Mouse (Mus musculus) heart, embryonic 16.5 days (tissue): ENCODE measurements at regions not wholly inside any gene's neighbourhood (a gene's known extent, or its start where the extent isn't known, plus 50 kb on each side); places are given as distances from the start of the nearest gene placed in this dataset.
A peak's percentile ranks its signal among the peaks of the same experiment; 100 is the strongest.

Source experiments
- ATAC-seq: fragments of 200-750 bp; cut with Nextera tagmentation; replicated peaks from 2 replicates; pipeline ENCODE4 v1.8.0; 2017; ENCODE audit warnings: moderate number of reproducible peaks; ENCODE audit not compliant: insufficient read depth, low FRiP score; ENCODE audit errors: extremely low read depth
- H3K27ac ChIP-seq: fragments of 300-500 bp; sonication (generic); 2 replicates; pipeline ENCODE4 v1.5.1; 2014; ENCODE audit warnings: mild to moderate bottlenecking, low read length, control low read depth, moderate library complexity
- H3K27me3 ChIP-seq: fragments of 300-500 bp; sonication (generic); 2 replicates; pipeline ENCODE4 v1.6.1; 2014; ENCODE audit warnings: low read length, mixed read lengths; ENCODE audit not compliant: control insufficient read depth, insufficient read depth
- H3K36me3 ChIP-seq: fragments of 300-500 bp; sonication (generic); 2 replicates; pipeline ENCODE4 v1.6.1; 2014; ENCODE audit not compliant: control insufficient read depth, insufficient read depth
- H3K4me1 ChIP-seq: fragments of 300-500 bp; sonication (generic); 2 replicates; pipeline ENCODE4 v1.6.1; 2014; ENCODE audit warnings: low read length, mixed read lengths; ENCODE audit not compliant: control insufficient read depth, insufficient read depth
- H3K4me2 ChIP-seq: fragments of 300-500 bp; sonication (generic); 2 replicates; pipeline ENCODE4 v1.6.1; 2014; ENCODE audit warnings: low read depth, mild to moderate bottlenecking, control low read depth, low read length
- H3K4me3 ChIP-seq: fragments of 300-500 bp; sonication (generic); 2 replicates; pipeline ENCODE4 v1.5.1; 2014; ENCODE audit warnings: mild to moderate bottlenecking, control low read depth, low read length
- H3K9ac ChIP-seq: fragments of 300-500 bp; sonication (generic); 2 replicates; pipeline ENCODE4 v1.6.1; 2014; ENCODE audit warnings: low read length, control low read depth
- H3K9me3 ChIP-seq: fragments of 300-500 bp; sonication (generic); replicated peaks from 2 replicates; pipeline ENCODE4 v1.6.1; 2016; ENCODE audit warnings: low read length; ENCODE audit not compliant: control insufficient read depth
- WGBS: fragments of 180-500 bp; shearing (Covaris S2); extraction: QIAGEN DNeasy Blood & Tissue Kit; methylation state at CpG from one replicate; pipeline ENCODE4 v1.1.7; 2014; 5-methylcytosine and 5-hydroxymethylcytosine counted together

GRCm38 (mm10) chr10:68378212-68378611, 99.7 kb upstream of the Arid5b start:
- H3K4me2 ChIP-seq: no peak overlapping the region
- H3K36me3 ChIP-seq: no peaks in the 10 kb centered on the region
- no peaks in the 10 kb centered on the region for H3K27me3 ChIP-seq
- no peak overlapping the region for H3K4me3 ChIP-seq
- no peaks in the 10 kb centered on the region for H3K9me3 ChIP-seq
- no peak overlapping the region for H3K27ac ChIP-seq
- H3K4me1 ChIP-seq: no peaks in the 10 kb centered on the region
- 82% methylated on average over 5 of the region's 5 CpGs for WGBS
- no peak overlapping the region for H3K9ac ChIP-seq
- ATAC-seq: no peak

- H3K4me3 ChIP-seq: no peak overlapping the region
- no peaks in the 10 kb centered on the region for H3K4me1 ChIP-seq
- no peaks in the 10 kb centered on the region for H3K27me3 ChIP-seq
- H3K4me2 ChIP-seq: no peak overlapping the region
- no peaks in the 10 kb centered on the region for H3K9me3 ChIP-seq
- no peaks in the 10 kb centered on the region for H3K36me3 ChIP-seq
- H3K9ac ChIP-seq: no peak overlapping the region
- no peak overlapping the region for H3K27ac ChIP-seq
- no peak for ATAC-seq
- WGBS: 88% methylated on average over 4 of the region's 4 CpGs
These were observed 98.9 kb upstream of the Arid5b start for GRCm38 (mm10) chr10:68377479-68377878.

GRCm38 (mm10) chr10:68373875-68374274, 95.3 kb upstream of the Arid5b start:
- Histone ChIP-seq H3K9ac (no peak overlapping the region), H3K4me1 (no peaks in the 10 kb centered on the region)

GRCm38 (mm10) chr10:68371785-68372184, 93.2 kb upstream of the Arid5b start:
- Histone ChIP-seq H3K27ac (no peak overlapping the region), H3K4me1 (no peaks in the 10 kb centered on the region), H3K36me3 (no peaks in the 10 kb centered on the region), H3K27me3 (no peaks in the 10 kb centered on the region), H3K9me3 (no peaks in the 10 kb centered on the region), H3K9ac (no peak overlapping the region), H3K4me3 (no peak overlapping the region), H3K4me2 (no peak overlapping the region)
- WGBS: 84% methylated on average over 6 of the region's 6 CpGs
- no peak for ATAC-seq

More at GRCm38 (mm10) chr10:68373875-68374274, 95.3 kb upstream of the Arid5b start:
- WGBS: 81% methylated on average over 5 of the region's 5 CpGs
- no peak overlapping the region for H3K4me3 ChIP-seq
- H3K9me3 ChIP-seq: no peaks in the 10 kb centered on the region
- H3K4me2 ChIP-seq: no peak overlapping the region
- no peaks in the 10 kb centered on the region for H3K36me3 ChIP-seq
- ATAC-seq: no peak
- no peaks in the 10 kb centered on the region for H3K27me3 ChIP-seq
- H3K27ac ChIP-seq: no peak overlapping the region

- no peaks in the 10 kb centered on the region for H3K27me3 ChIP-seq
- WGBS: 83% methylated on average over 8 of the region's 8 CpGs
- ATAC-seq: no peak
- no peaks in the 10 kb centered on the region for H3K9me3 ChIP-seq
- H3K4me1 ChIP-seq: no peaks in the 10 kb centered on the region
- no peak overlapping the region for H3K4me2 ChIP-seq
- H3K4me3 ChIP-seq: no peak overlapping the region
- no peak overlapping the region for H3K27ac ChIP-seq
- H3K36me3 ChIP-seq: no peaks in the 10 kb centered on the region
- H3K9ac ChIP-seq: no peak overlapping the region
These were observed 92.4 kb upstream of the Arid5b start for GRCm38 (mm10) chr10:68370986-68371385.

GRCm38 (mm10) chr10:68366796-68367195, 88.3 kb upstream of the Arid5b start:
- Histone ChIP-seq H3K36me3 (no peaks in the 10 kb centered on the region), H3K4me3 (no peak overlapping the region), H3K27ac (no peak overlapping the region), H3K4me2 (no peak overlapping the region), H3K27me3 (no peaks in the 10 kb centered on the region), H3K9ac (no peak overlapping the region), H3K9me3 (peaks cover 5% of the 10 kb centered on the region; the same call in 1 of the 2 replicates), H3K4me1 (no peaks in the 10 kb centered on the region)
- no peak for ATAC-seq
- 84% methylated on average over 3 of the region's 3 CpGs for WGBS

GRCm38 (mm10) chr10:68360765-68361483, 82.4 kb upstream of the Arid5b start:
- Histone ChIP-seq H3K4me3 (no peak overlapping the region), H3K27me3 (no peaks in the 10 kb centered on the region), H3K9ac (no peak overlapping the region), H3K4me2 (no peak overlapping the region), H3K9me3 (peaks cover 5% of the 10 kb centered on the region; the same call in 1 of the 2 replicates), H3K27ac (no peak overlapping the region), H3K36me3 (no peaks in the 10 kb centered on the region), H3K4me1 (peaks cover 3% of the 10 kb centered on the region; the same call in 1 of the 2 replicates)
- no peak for ATAC-seq
- WGBS: 49% methylated on average over 6 of the region's 6 CpGs

GRCm38 (mm10) chr10:68359135-68359534, 80.6 kb upstream of the Arid5b start:
- whole genome bisulfite sequencing: 89% methylated on average over 2 of the region's 2 CpGs
- no peak overlapping the region for H3K9ac ChIP-seq
- H3K27me3 ChIP-seq: no peaks in the 10 kb centered on the region
- H3K4me2 ChIP-seq: no peak overlapping the region
- H3K9me3 ChIP-seq: no peaks in the 10 kb centered on the region
- H3K4me3 ChIP-seq: no peak overlapping the region
- peaks cover 7% of the 10 kb centered on the region; the same call in 1 of the 2 replicates for H3K4me1 ChIP-seq
- H3K27ac ChIP-seq: no peak overlapping the region
- ATAC-seq: no peak
- no peaks in the 10 kb centered on the region for H3K36me3 ChIP-seq

- ATAC-seq: no peak
- Histone ChIP-seq H3K27ac (peak overlapping the region; percentile 10; the same call in 1 of the 2 replicates), H3K27me3 (no peaks in the 10 kb centered on the region), H3K9me3 (no peaks in the 10 kb centered on the region), H3K4me2 (no peak overlapping the region), H3K4me1 (peaks cover 7% of the 10 kb centered on the region; the same call in 1 of the 2 replicates), H3K9ac (no peak overlapping the region), H3K36me3 (no peaks in the 10 kb centered on the region), H3K4me3 (no peak overlapping the region)
- WGBS: 67% methylated on average over 6 of the region's 6 CpGs
These were observed 78.4 kb upstream of the Arid5b start for GRCm38 (mm10) chr10:68356973-68357372.
